Mouse (Mus musculus): ENCODE measurements around the gene Iqcf3.

Iqcf3 gene

GRCm38 (mm10) chr9:106454071-106454761, 107.2 kb downstream of the Iqcf3 start:
- DNase-seq (ENCODE audit: low spot score in 2 of 2): peak in 1 of 2 experiments; percentile 64

GRCm38 (mm10) chr9:106453271-106454070, 108.0 kb downstream of the Iqcf3 start, which contains the start of gene Pcbp4:
Pcbp4 (plus strand) TSS chr9:106453291.
- peak in 1 of 2 experiments; percentile 74 for DNase-seq (ENCODE audit: low spot score in 2 of 2)

Data from right cerebral cortex, postnatal 10 days (tissue).